Mouse (Mus musculus): ENCODE measurements around the gene Plcb1. TPM values are rescaled to one million over a fixed set of nuclear protein-coding genes. Genes with fewer than 3 reads are reported as not detected.

Plcb1 gene
- polyA plus RNA-seq, 1 experiment from 2014 or later, result 7.9 TPM

DNA sequence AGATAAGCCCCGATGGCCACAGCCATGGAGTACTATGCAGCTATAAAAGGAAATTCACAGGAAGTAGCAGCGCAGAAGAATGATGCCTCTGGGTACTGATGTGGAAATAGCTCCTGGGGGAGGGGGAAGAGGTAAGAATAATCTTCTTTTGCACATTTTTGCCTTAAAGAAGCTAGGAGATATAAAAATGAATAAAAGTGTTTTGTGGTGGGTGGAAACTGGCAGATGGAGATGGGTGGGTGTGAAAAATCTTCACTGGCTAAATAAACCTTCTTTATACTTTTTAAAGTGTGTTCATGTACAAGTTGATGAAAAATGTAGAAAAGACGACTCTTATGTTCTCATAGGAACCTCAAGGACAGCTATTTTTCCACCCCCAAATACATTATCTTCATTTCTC lies 60.7 kb downstream of the Plcb1 start:
- Histone ChIP-seq H3K9ac (ENCODE audit: low read depth, low read length) (no peak overlapping the region), H3K4me1 (replicated peaks; ENCODE audit: control insufficient read depth, insufficient read depth, low read length) (peaks cover 2% of the 10 kb centered on the region; the same call in 1 of the 2 replicates), H3K4me2 (no peak overlapping the region), H3K27ac (ENCODE audit: low read depth, low read length) (no peak overlapping the region), H3K4me3 (ENCODE audit: low read depth, low read length) (no peak overlapping the region), H3K27me3 (replicated peaks; ENCODE audit: control insufficient read depth, insufficient read depth, low read length) (no peaks in the 10 kb centered on the region), H3K9me3 (ENCODE audit: control insufficient read depth, low read length) (no peaks in the 10 kb centered on the region), H3K36me3 (ENCODE audit: control insufficient read depth, insufficient read depth, low read length) (no peaks in the 10 kb centered on the region)
- DNase-seq (ENCODE audit: low spot score) (no peak), ATAC-seq (replicated peaks; ENCODE audit: low FRiP score) (no peak)
- WGBS, result 65% methylated on average over 3 of the region's 3 CpGs

DNA sequence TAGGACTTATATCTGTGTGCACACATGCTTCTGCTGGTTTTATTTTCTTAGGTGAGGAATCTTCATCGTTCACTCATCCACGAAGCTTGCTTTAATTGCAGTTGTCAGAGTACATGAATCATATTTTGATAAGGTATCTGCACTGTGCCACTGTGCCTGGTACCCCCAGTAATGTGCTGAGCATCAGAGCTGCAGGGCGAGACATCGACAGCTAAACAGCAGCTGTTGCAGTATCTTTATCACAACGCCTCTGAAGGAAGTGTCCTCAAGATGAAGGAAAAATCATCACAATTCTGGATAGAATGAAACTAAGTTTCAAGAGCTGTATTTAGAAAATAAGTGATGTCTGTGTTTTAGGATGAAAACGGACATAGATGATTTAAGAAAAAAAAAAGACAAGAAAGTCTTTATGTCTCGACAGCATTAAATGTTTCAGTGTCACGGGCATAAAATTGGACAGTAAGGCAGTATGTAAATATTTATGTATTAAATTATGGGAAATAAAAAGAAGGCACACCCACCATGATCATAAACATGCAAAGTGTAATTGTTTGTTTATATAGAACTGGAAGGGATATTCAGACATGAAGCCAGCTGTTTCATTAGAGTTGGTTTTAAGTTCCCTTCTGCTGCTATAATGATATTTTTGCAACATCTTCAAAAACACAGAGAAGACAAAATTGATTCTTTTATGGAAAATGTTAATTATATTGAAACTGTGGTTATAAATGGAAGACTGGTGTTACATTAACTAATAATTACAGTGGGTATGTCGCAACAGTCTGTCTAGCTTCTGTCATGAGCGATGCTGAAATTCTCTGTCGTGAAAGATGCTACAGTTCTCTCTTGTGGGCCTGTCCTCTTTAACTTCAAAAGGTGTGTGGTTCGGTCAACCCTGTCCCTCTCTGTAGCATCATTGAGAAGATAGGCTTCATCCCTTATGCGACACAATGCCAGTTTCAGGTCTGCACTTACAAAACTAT lies 65.6 kb downstream of the Plcb1 start:
- DNase-seq (ENCODE audit: low spot score) (no peak), ATAC-seq (replicated peaks; ENCODE audit: low FRiP score) (0 out of 2 replicates have a peak, but pooled peaks have one; percentile 31)
- Histone ChIP-seq H3K9ac (ENCODE audit: low read depth, low read length) (no peak overlapping the region), H3K9me3 (ENCODE audit: control insufficient read depth, low read length) (no peaks in the 10 kb centered on the region), H3K27ac (ENCODE audit: low read depth, low read length) (no peak overlapping the region), H3K4me3 (ENCODE audit: low read depth, low read length) (no peak overlapping the region), H3K36me3 (ENCODE audit: control insufficient read depth, insufficient read depth, low read length) (no peaks in the 10 kb centered on the region), H3K27me3 (replicated peaks; ENCODE audit: control insufficient read depth, insufficient read depth, low read length) (no peaks in the 10 kb centered on the region), H3K4me1 (replicated peaks; ENCODE audit: control insufficient read depth, insufficient read depth, low read length) (no peaks in the 10 kb centered on the region; the same call in 1 of the 2 replicates), H3K4me2 (no peak overlapping the region)
- WGBS, result 73% methylated on average over 13 of the region's 13 CpGs

DNA sequence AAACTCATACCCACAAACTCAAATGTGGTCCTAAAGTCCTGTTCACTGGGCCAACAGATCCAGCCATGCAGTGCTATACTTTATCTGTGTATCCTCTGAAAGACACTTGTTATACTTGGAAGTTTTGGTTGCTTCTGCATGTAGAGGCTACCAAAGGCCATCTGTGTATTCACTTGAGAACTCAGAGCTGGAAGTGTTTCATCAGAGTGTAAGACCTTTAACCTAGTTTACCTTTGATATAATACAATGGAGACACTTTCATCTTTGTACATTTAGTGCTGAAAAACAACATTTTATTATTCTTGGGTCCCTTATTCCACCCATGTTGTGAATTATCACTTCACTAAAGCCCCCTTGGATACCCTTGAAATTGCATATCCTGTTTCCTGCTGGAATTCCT lies 70.4 kb downstream of the Plcb1 start:
- Histone ChIP-seq H3K4me3 (ENCODE audit: low read depth, low read length) (no peak overlapping the region), H3K27me3 (replicated peaks; ENCODE audit: control insufficient read depth, insufficient read depth, low read length) (no peaks in the 10 kb centered on the region), H3K4me1 (replicated peaks; ENCODE audit: control insufficient read depth, insufficient read depth, low read length) (no peaks in the 10 kb centered on the region; the same call in 1 of the 2 replicates), H3K9ac (ENCODE audit: low read depth, low read length) (no peak overlapping the region), H3K9me3 (ENCODE audit: control insufficient read depth, low read length) (no peaks in the 10 kb centered on the region), H3K4me2 (no peak overlapping the region), H3K36me3 (ENCODE audit: control insufficient read depth, insufficient read depth, low read length) (no peaks in the 10 kb centered on the region), H3K27ac (ENCODE audit: low read depth, low read length) (no peak overlapping the region)
- DNase-seq (ENCODE audit: low spot score) (no peak), ATAC-seq (replicated peaks; ENCODE audit: low FRiP score) (no peak)

DNA sequence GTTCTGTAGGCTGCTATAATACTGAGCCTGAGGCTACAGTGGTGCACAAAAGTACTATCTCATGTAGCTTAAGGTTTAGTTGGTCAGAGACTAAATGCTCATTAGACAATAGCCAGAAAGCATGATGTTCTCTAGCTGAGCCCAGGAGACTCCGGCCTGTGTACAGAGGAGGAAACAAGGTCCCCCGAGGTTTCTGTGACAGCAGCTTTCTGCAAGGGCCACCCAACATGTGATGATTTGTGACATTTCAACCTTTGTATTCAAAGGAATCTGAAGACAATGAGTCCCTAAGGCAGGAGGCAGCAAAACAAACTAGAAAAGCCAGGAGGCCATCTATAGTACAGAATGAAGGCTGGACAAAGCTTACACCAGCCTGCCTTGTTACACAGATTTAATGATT lies 70.8 kb downstream of the Plcb1 start:
- Histone ChIP-seq H3K27me3 (replicated peaks; ENCODE audit: control insufficient read depth, insufficient read depth, low read length) (no peaks in the 10 kb centered on the region), H3K27ac (ENCODE audit: low read depth, low read length) (no peak overlapping the region), H3K4me1 (replicated peaks; ENCODE audit: control insufficient read depth, insufficient read depth, low read length) (no peaks in the 10 kb centered on the region; the same call in 1 of the 2 replicates), H3K36me3 (ENCODE audit: control insufficient read depth, insufficient read depth, low read length) (no peaks in the 10 kb centered on the region), H3K4me3 (ENCODE audit: low read depth, low read length) (no peak overlapping the region), H3K4me2 (no peak overlapping the region), H3K9me3 (ENCODE audit: control insufficient read depth, low read length) (no peaks in the 10 kb centered on the region), H3K9ac (ENCODE audit: low read depth, low read length) (no peak overlapping the region)
- DNase-seq (ENCODE audit: low spot score), result no peak
- ATAC-seq (replicated peaks; ENCODE audit: low FRiP score), result no peak; the same call in 1 of the 2 replicates
- WGBS, result 60% methylated on average over 2 of the region's 2 CpGs

DNA sequence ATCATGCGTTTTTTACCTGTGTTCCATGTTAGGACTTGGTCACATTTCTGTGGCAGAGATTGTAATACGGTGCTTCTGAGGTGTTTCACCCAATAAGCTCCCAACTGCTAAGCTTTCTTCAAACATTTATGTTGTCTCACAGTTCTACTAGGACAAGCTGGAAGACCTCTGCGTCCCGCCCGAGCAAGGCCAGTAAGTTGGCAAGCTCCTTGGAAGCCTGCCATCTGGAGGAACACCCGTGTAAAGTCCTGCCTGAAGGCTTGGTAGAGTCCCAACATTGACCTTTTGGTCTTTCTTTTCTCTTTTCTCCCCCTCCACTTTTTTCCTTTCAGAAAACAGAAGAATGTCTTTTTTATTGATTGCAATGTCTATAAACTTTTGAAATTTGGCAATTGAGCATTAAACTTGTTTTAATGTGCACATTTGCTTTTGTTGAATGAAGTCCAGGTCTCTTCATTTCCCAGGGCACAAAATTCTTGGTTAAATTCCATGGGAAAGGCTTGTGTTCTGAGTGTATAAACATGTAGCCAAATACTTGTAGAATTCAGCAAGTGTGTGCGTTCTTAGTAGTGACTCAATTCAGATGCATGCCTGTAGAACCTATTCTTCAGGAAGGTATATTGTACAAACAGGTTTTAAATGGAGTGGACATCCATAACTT lies 79.2 kb downstream of the Plcb1 start:
- no peaks in the 10 kb centered on the region for H3K9me3 ChIP-seq (ENCODE audit: control insufficient read depth, low read length)
- ATAC-seq (replicated peaks; ENCODE audit: low FRiP score), result no peak
- H3K4me1 ChIP-seq (replicated peaks; ENCODE audit: control insufficient read depth, insufficient read depth, low read length), result no peaks in the 10 kb centered on the region
- no peak overlapping the region for H3K27ac ChIP-seq (ENCODE audit: low read depth, low read length)
- no peak overlapping the region for H3K4me2 ChIP-seq
- 84% methylated on average over 7 of the region's 7 CpGs for WGBS
- no peak overlapping the region for H3K4me3 ChIP-seq (ENCODE audit: low read depth, low read length)
- DNase-seq (ENCODE audit: low spot score), result no peak
- no peak overlapping the region for H3K9ac ChIP-seq (ENCODE audit: low read depth, low read length)
- no peaks in the 10 kb centered on the region for H3K36me3 ChIP-seq (ENCODE audit: control insufficient read depth, insufficient read depth, low read length)
- no peaks in the 10 kb centered on the region for H3K27me3 ChIP-seq (replicated peaks; ENCODE audit: control insufficient read depth, insufficient read depth, low read length)

DNA sequence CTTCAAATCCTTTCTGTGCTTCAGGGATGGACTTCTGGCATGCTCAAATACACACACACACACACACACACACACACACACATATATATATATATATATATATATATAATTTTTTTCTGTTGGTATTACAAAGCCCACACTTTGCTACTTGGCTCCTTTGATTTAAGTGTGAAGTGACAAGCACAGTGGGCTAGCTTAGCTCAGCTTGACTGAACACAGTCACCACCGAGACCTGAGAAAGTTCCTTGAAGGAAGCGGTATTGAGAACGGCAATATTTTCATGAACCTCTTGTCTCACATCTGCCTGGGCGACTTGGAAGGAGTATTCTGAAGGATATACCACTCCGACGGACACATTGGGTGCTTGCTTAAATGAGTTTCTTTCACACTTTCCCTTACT lies 81.5 kb downstream of the Plcb1 start:
- ATAC-seq (replicated peaks; ENCODE audit: low FRiP score), result no peak
- H3K36me3 ChIP-seq (ENCODE audit: control insufficient read depth, insufficient read depth, low read length), result no peaks in the 10 kb centered on the region
- no peaks in the 10 kb centered on the region for H3K9me3 ChIP-seq (ENCODE audit: control insufficient read depth, low read length)
- H3K9ac ChIP-seq (ENCODE audit: low read depth, low read length), result no peak overlapping the region
- H3K4me2 ChIP-seq, result no peak overlapping the region
- H3K4me1 ChIP-seq (replicated peaks; ENCODE audit: control insufficient read depth, insufficient read depth, low read length), result peaks cover 9% of the 10 kb centered on the region; the same call in 1 of the 2 replicates
- DNase-seq (ENCODE audit: low spot score), result no peak
- no peak overlapping the region for H3K4me3 ChIP-seq (ENCODE audit: low read depth, low read length)
- H3K27ac ChIP-seq (ENCODE audit: low read depth, low read length), result no peak overlapping the region
- 90% methylated on average over 6 of the region's 6 CpGs for WGBS
- H3K27me3 ChIP-seq (replicated peaks; ENCODE audit: control insufficient read depth, insufficient read depth, low read length), result no peaks in the 10 kb centered on the region

DNA sequence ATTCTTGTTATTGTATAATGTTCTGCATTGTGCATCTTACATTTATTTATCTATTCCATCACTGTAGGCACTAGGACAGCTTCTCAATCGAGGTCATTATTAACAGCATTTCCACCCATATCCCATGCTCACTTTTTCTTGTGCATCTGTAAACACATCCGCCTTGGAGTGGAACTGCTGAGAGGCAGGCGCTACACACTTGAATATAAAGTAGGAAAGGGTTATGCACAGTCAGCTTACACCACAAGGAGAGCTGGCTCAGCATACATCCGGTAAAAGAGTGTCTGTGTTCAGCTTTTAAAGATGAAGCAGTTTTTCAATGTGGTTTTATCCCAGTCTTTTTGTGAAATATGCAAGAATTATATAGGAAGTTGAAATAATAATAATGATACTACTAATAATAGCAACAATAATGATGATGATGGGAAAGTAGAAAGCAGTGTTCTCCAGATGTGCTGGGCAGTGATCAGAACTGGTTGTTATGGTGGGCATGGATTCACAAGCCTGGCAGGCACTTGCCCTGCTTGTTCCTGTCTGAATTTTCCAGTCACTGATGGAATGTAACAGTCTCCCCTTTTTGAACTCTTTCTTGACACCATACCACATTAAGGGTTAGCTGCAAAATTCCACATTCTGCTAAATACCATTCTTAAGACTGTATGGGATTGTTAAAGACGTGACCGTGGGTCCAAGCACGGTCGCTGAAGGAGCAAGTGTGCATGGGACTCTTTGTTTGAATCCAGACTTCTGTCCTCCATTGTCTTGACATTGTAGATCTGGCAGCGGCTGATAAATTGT lies 86.0 kb downstream of the Plcb1 start:
- H3K9me3 ChIP-seq (ENCODE audit: control insufficient read depth, low read length), result no peaks in the 10 kb centered on the region
- ATAC-seq (replicated peaks; ENCODE audit: low FRiP score) (peak; percentile 24), DNase-seq (ENCODE audit: low spot score) (peak; percentile 32)
- H3K27ac ChIP-seq (ENCODE audit: low read depth, low read length), result peak overlapping the region; percentile 61
- H3K4me2 ChIP-seq, result peak overlapping the region; percentile 59
- H3K9ac ChIP-seq (ENCODE audit: low read depth, low read length), result no peak overlapping the region
- WGBS, result 49% methylated on average over 9 of the region's 9 CpGs
- peaks cover 11% of the 10 kb centered on the region; the same call in 1 of the 2 replicates for H3K4me1 ChIP-seq (replicated peaks; ENCODE audit: control insufficient read depth, insufficient read depth, low read length)
- no peak overlapping the region for H3K4me3 ChIP-seq (ENCODE audit: low read depth, low read length)
- H3K27me3 ChIP-seq (replicated peaks; ENCODE audit: control insufficient read depth, insufficient read depth, low read length), result no peaks in the 10 kb centered on the region
- H3K36me3 ChIP-seq (ENCODE audit: control insufficient read depth, insufficient read depth, low read length), result no peaks in the 10 kb centered on the region

DNA sequence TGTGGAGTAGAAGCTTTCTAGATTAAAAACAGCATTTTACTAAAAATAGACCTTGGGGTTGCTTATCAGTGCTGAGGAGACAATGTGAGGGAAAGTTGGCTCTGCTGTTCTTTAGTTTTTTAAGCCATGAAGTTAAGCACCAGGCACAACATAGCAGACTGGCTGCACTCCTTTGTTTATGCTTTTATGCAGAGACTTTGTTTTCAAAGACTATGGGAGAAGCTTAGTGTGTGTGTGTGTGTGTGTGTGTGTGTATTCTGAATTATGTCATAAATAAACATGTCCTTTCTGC lies 86.6 kb downstream of the Plcb1 start:
- DNase-seq (ENCODE audit: low spot score) (no peak), ATAC-seq (replicated peaks; ENCODE audit: low FRiP score) (peak; percentile 86)
- Histone ChIP-seq H3K9ac (ENCODE audit: low read depth, low read length) (no peak overlapping the region), H3K4me2 (peak overlapping the region; percentile 59), H3K36me3 (ENCODE audit: control insufficient read depth, insufficient read depth, low read length) (no peaks in the 10 kb centered on the region), H3K27me3 (replicated peaks; ENCODE audit: control insufficient read depth, insufficient read depth, low read length) (no peaks in the 10 kb centered on the region), H3K27ac (ENCODE audit: low read depth, low read length) (peak overlapping the region; percentile 61), H3K9me3 (ENCODE audit: control insufficient read depth, low read length) (no peaks in the 10 kb centered on the region), H3K4me3 (ENCODE audit: low read depth, low read length) (no peak overlapping the region), H3K4me1 (replicated peaks; ENCODE audit: control insufficient read depth, insufficient read depth, low read length) (peaks cover 11% of the 10 kb centered on the region; the same call in 1 of the 2 replicates)

Measured in liver, embryonic 11.5 days (tissue).